Mouse (Mus musculus): Measurements from ENCODE around the gene Fa2h.

GRCm38 (mm10) chr8:111358905-111359304 is 34.7 kb downstream of the Fa2h start:
- TF ChIP-seq POLR2A (IDR thresholded peaks at IDR 0.05; ENCODE audit: borderline replicate concordance, low read depth, low read length): no peak
- no peak for TF ChIP-seq CTCF (IDR thresholded peaks at IDR 0.05; ENCODE audit: low read depth, low read length)

Measured in bone marrow macrophage, adult 2 months (primary cell).